Mouse (Mus musculus) heart, adult 10 weeks (tissue): ENCODE results near the gene Cyb5b. TPM values are rescaled to one million over a fixed set of nuclear protein-coding genes. Genes with fewer than 3 reads are reported as not detected.

Experiments
- polyA plus RNA-seq: library from polyadenylated mRNA; stranded (reverse); fragments of 350-450 nt; fragmentation: Illumina TruSeq; extraction: RNeasy Lipid Tissue Mini Kit (QIAGEN cat#74804); gene quantifications from one replicate; pipeline ENCODE4 v1.2.3, GENCODE M21; 2014; ENCODE audit warnings: low read depth, low replicate concordance

Cyb5b gene
- polyA plus RNA-seq: 43.1 TPM

DNA sequence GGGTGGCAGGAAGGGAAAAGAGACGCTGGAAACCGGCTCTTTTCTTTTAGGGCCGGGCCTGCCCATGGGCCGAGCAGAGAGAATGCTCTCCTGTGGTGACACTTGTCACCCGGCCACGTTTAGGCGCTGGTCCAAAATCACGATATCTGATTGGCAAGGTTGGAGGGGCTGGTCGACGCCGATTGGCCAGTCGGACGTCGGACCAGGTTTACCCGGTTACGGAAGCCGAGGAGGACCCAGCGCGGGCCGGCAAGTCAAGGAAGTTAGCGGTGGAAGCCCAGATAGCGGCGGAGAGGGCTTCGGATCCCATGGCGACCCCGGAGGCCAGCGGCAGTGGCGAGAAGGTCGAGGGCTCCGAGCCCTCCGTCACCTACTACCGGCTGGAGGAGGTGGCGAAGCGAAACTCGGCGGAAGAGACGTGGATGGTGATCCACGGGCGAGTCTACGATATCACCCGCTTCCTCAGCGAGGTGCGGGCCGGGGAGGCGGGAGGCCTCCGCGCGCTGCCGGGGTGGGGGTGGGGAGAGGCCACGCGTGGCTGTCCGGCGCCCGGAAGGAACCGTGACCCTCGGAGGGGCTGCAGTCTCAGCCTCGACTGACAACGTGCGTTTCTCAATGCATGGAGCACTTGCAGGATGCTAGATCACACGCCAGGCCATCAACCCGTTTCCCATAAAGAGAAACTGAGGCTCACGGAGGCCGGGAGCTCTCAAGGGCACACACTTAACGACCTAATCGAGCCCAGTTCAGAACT is at the start of gene Cyb5b:
Gene Cyb5b, plus strand, starts transcription at position 237 of the 754 bp plus-strand sequence.

Other genes starting within 250 kb of the Cyb5b start
- gene Sntb2, start 214.9 kb upstream of the Cyb5b start, polyA plus RNA-seq: 6.8 TPM
- gene Vps4a, start 119.4 kb upstream of the Cyb5b start, polyA plus RNA-seq: 62.9 TPM
- gene Pdf, start 102.0 kb upstream of the Cyb5b start, polyA plus RNA-seq: 65.7 TPM
- 22.4 TPM for gene Cog8, start 94.0 kb upstream of the Cyb5b start, polyA plus RNA-seq
- gene Nip7, start 93.8 kb upstream of the Cyb5b start, polyA plus RNA-seq: 21.3 TPM
- gene Tmed6, start 85.0 kb upstream of the Cyb5b start, polyA plus RNA-seq: not detected
- gene Terf2, start 54.1 kb upstream of the Cyb5b start, polyA plus RNA-seq: 15.6 TPM
- gene Nfat5, start 142.8 kb downstream of the Cyb5b start, polyA plus RNA-seq: 18.0 TPM